Mouse (Mus musculus) liver, embryonic 16.5 days (tissue): ENCODE data around the gene Psmc1. TPM values are rescaled to one million over a fixed set of nuclear protein-coding genes. Genes with fewer than 3 reads are reported as not detected.

ENCODE experiments used
- ATAC-seq: fragments of 200-750 bp; cut with Nextera tagmentation; 2 replicates; pipeline ENCODE4 v1.8.0; 2017; ENCODE audit warnings: low read depth, mild to moderate bottlenecking, moderate number of reproducible peaks, moderate library complexity
- H3K27ac ChIP-seq: fragments of 300-500 bp; sonication (generic); 2 replicates; pipeline ENCODE4 v1.5.1; 2014; ENCODE audit warnings: mild to moderate bottlenecking, low read length
- H3K27me3 ChIP-seq: fragments of 300-500 bp; sonication (generic); 2 replicates; pipeline ENCODE4 v1.6.1; 2014; ENCODE audit warnings: low read depth, low read length, mixed read lengths; ENCODE audit not compliant: control insufficient read depth, insufficient read depth
- H3K36me3 ChIP-seq: fragments of 300-500 bp; sonication (generic); 2 replicates; pipeline ENCODE4 v1.6.1; 2014; ENCODE audit warnings: mild to moderate bottlenecking; ENCODE audit not compliant: control insufficient read depth, insufficient read depth
- H3K4me1 ChIP-seq: fragments of 300-500 bp; sonication (generic); 2 replicates; pipeline ENCODE4 v1.6.1; 2014; ENCODE audit warnings: low read depth, low read length, mixed read lengths; ENCODE audit not compliant: control insufficient read depth
- H3K4me2 ChIP-seq: fragments of 300-500 bp; sonication (generic); 2 replicates; pipeline ENCODE4 v1.6.1; 2014; ENCODE audit warnings: low read depth, low read length, mixed read lengths
- H3K4me3 ChIP-seq: fragments of 300-500 bp; sonication (generic); 2 replicates; pipeline ENCODE4 v1.5.1; 2014; ENCODE audit warnings: low read depth, mild to moderate bottlenecking, low read length
- H3K9ac ChIP-seq: fragments of 300-500 bp; sonication (generic); 2 replicates; pipeline ENCODE4 v1.6.1; 2014; ENCODE audit warnings: low read depth, low read length
- H3K9me3 ChIP-seq: fragments of 300-500 bp; sonication (generic); replicated peaks from 2 replicates; pipeline ENCODE4 v1.6.1; 2016; ENCODE audit warnings: low read length; ENCODE audit not compliant: control insufficient read depth
- WGBS: fragments of 180-500 bp; shearing (Covaris S2); extraction: QIAGEN DNeasy Blood & Tissue Kit; methylation state at CpG from one replicate; pipeline ENCODE4 v1.1.7; 2014; ENCODE audit not compliant: insufficient replicate concordance; 5-methylcytosine and 5-hydroxymethylcytosine counted together
- polyA plus RNA-seq: library from polyadenylated mRNA; unstranded; fragments of >200 nt; fragmentation: Nextera tagmentation; extraction: Ambion mirVana; gene quantifications from 2 replicates; pipeline ENCODE4 v1.2.1, GENCODE M21; 2015

Psmc1 gene
- polyA plus RNA-seq, 1 experiment from 2014 or later: 120 TPM

GRCm38 (mm10) chr12:100088026-100088425, 21.9 kb upstream of the Psmc1 start:
- no peak overlapping the region for H3K9ac ChIP-seq
- H3K9me3 ChIP-seq: no peaks in the 10 kb centered on the region
- no peaks in the 10 kb centered on the region for H3K4me1 ChIP-seq
- 70% methylated on average over 3 of the region's 3 CpGs for WGBS
- H3K27ac ChIP-seq: no peak overlapping the region
- no peak overlapping the region for H3K4me2 ChIP-seq
- no peak overlapping the region for H3K4me3 ChIP-seq
- no peaks in the 10 kb centered on the region for H3K27me3 ChIP-seq
- no peaks in the 10 kb centered on the region for H3K36me3 ChIP-seq
- ATAC-seq: no peak

DNA sequence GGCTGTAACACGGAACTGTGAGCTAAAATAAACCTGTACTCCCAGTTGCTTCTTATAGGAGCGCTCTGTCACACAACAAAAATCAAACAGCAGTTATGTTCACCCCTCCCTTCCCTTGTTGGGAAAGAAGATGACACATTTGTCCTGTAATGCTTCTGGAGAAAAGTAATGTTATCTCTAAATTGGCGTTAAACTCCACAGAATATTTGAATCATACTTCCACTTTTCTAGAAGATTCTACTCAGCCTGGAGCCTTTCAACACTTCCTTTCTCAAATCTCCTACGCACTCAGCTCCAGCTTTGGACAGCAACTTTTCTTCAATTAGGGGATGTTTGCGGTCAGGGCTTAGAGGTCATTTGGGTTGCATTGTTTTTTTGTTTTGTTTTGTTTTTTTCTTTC, 20.7 kb upstream of the Psmc1 start:
- Histone ChIP-seq H3K9me3 (no peaks in the 10 kb centered on the region), H3K4me3 (no peak overlapping the region), H3K36me3 (no peaks in the 10 kb centered on the region), H3K9ac (no peak overlapping the region), H3K4me1 (no peaks in the 10 kb centered on the region), H3K4me2 (no peak overlapping the region), H3K27me3 (no peaks in the 10 kb centered on the region), H3K27ac (no peak overlapping the region)
- WGBS: 42% methylated on average over 5 of the region's 5 CpGs
- ATAC-seq: no peak

GRCm38 (mm10) chr12:100090750-100091149, 19.2 kb upstream of the Psmc1 start:
- H3K9me3 ChIP-seq: no peaks in the 10 kb centered on the region
- no peak for ATAC-seq
- H3K27ac ChIP-seq: no peak overlapping the region
- no peaks in the 10 kb centered on the region for H3K36me3 ChIP-seq
- no peaks in the 10 kb centered on the region for H3K4me1 ChIP-seq
- no peak overlapping the region for H3K4me3 ChIP-seq
- no peak overlapping the region for H3K4me2 ChIP-seq
- H3K9ac ChIP-seq: no peak overlapping the region
- WGBS: 58% methylated on average over 4 of the region's 4 CpGs
- H3K27me3 ChIP-seq: no peaks in the 10 kb centered on the region

GRCm38 (mm10) chr12:100093046-100093445, 16.9 kb upstream of the Psmc1 start:
- H3K4me2 ChIP-seq: no peak overlapping the region

GRCm38 (mm10) chr12:100099971-100100706, 9.8 kb upstream of the Psmc1 start:
- ATAC-seq: no peak
- 62% methylated on average over 3 of the region's 3 CpGs for WGBS

More at GRCm38 (mm10) chr12:100093046-100093445, 16.9 kb upstream of the Psmc1 start:
- no peak overlapping the region for H3K4me3 ChIP-seq
- H3K9ac ChIP-seq: no peak overlapping the region
- ATAC-seq: no peak
- H3K9me3 ChIP-seq: no peaks in the 10 kb centered on the region
- no peaks in the 10 kb centered on the region for H3K4me1 ChIP-seq
- WGBS: 72% methylated on average over 11 of the region's 11 CpGs
- H3K27me3 ChIP-seq: no peaks in the 10 kb centered on the region
- no peak overlapping the region for H3K27ac ChIP-seq
- no peaks in the 10 kb centered on the region for H3K36me3 ChIP-seq

DNA sequence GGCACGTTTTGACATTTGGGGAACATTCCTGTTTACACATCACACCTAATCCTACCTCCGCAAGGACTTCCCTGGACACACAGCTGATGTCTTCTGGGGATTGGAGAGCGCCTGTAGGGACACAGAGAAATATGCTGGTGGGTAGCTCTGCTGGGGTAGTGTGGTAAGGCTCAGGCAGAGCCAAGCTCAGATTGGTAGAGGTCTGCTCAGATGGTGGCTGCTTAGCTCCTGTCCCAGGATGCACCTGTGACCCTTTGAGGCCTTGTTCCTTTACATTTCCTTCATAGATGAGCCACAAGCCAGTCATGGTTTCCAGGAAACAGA, 9.3 kb upstream of the Psmc1 start:
- H3K4me3 ChIP-seq: no peak overlapping the region
- ATAC-seq: no peak
- WGBS: 58% methylated on average over 3 of the region's 3 CpGs

More at GRCm38 (mm10) chr12:100099971-100100706, 9.8 kb upstream of the Psmc1 start:
- Histone ChIP-seq H3K27me3 (no peaks in the 10 kb centered on the region), H3K9me3 (no peaks in the 10 kb centered on the region), H3K36me3 (no peaks in the 10 kb centered on the region), H3K4me1 (no peaks in the 10 kb centered on the region), H3K4me3 (no peak overlapping the region), H3K27ac (no peak overlapping the region), H3K9ac (no peak overlapping the region), H3K4me2 (no peak overlapping the region)

DNA sequence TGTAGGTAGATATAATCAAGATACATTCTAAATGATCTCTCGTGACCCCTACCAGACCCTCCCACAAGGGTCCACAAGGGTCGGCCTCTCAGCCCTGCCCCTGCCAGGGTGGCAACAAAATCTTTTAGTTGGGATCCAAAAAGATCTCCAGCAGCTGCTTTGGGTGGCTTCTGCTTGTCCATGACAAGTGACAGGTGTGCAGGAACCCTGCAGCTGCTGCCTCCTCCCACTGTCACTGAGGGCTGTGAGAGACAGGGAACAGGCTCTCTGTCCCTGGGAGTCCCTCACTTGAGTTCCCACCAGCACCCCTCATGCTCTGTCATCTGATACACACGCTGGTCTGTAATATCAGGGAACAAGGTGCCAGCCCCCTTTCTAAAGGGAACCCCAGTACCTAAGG, 8.3 kb upstream of the Psmc1 start:
- 41% methylated on average over 3 of the region's 3 CpGs for WGBS
- no peak for ATAC-seq
- Histone ChIP-seq H3K9me3 (no peaks in the 10 kb centered on the region), H3K27ac (no peak overlapping the region), H3K36me3 (no peaks in the 10 kb centered on the region), H3K9ac (no peak overlapping the region), H3K4me3 (no peak overlapping the region), H3K4me2 (no peak overlapping the region), H3K27me3 (no peaks in the 10 kb centered on the region), H3K4me1 (no peaks in the 10 kb centered on the region)

More for the DNA sequence above, 9.3 kb upstream of the Psmc1 start:
- Histone ChIP-seq H3K4me2 (no peak overlapping the region), H3K36me3 (no peaks in the 10 kb centered on the region), H3K9me3 (no peaks in the 10 kb centered on the region), H3K9ac (no peak overlapping the region), H3K27ac (no peak overlapping the region), H3K4me1 (no peaks in the 10 kb centered on the region), H3K27me3 (no peaks in the 10 kb centered on the region)

- H3K36me3 ChIP-seq: no peaks in the 10 kb centered on the region
- H3K4me2 ChIP-seq: no peak overlapping the region
- no peaks in the 10 kb centered on the region for H3K27me3 ChIP-seq
- WGBS: 65% methylated on average over 5 of the region's 5 CpGs
- H3K4me1 ChIP-seq: no peaks in the 10 kb centered on the region; the same call in 1 of the 2 replicates
- H3K27ac ChIP-seq: no peak overlapping the region
- ATAC-seq: no peak
- no peak overlapping the region for H3K9ac ChIP-seq
- H3K4me3 ChIP-seq: no peak overlapping the region
- H3K9me3 ChIP-seq: no peaks in the 10 kb centered on the region
Observed at GRCm38 (mm10) chr12:100104530-100104929, 5.4 kb upstream of the Psmc1 start.

DNA sequence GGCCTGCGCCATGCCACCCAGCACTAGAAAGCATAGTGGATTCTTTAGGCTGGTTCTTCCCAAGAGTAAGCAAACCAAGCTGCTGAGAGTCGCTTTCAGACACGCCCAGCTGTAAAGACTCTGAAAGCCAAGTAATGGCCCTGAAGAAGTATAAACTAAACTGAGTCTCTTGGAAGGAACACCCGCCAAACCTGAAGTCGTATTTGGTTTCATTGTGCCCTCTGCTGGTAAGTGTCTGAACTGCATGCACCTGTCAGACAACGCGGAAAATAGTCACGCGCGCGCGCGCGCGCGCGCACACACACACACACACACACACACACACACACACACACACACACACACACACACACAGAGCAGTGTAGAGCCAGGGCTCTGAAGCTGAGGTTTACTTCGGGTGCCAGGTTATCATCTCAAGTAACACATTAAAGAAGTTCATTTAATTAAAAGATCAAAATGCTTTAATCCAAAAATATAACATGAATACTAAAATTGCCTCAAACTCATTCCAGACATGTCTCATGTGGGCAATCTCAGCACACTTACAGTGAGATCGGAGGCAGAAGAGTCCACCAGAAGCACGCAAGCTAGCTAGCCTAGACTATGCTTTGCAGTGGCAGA, 3.6 kb upstream of the Psmc1 start:
- Histone ChIP-seq H3K4me1 (peaks cover 7% of the 10 kb centered on the region), H3K9ac (no peak overlapping the region), H3K27ac (no peak overlapping the region), H3K36me3 (no peaks in the 10 kb centered on the region), H3K4me3 (no peak overlapping the region), H3K4me2 (no peak overlapping the region), H3K9me3 (no peaks in the 10 kb centered on the region), H3K27me3 (no peaks in the 10 kb centered on the region)
- 11% methylated on average over 20 of the region's 20 CpGs for WGBS
- ATAC-seq: no peak
